Mouse (Mus musculus) embryonic facial prominence, embryonic 13.5 days (tissue): Measurements from ENCODE around the gene Ttbk2. TPM values are rescaled to one million over a fixed set of nuclear protein-coding genes. Genes with fewer than 3 reads are reported as not detected.
A peak's percentile ranks its signal among the peaks of the same experiment; 100 is the strongest.

Source experiments
- ATAC-seq: fragments of 200-750 bp; cut with Nextera tagmentation; 2 replicates; pipeline ENCODE4 v1.8.0; 2017; ENCODE audit warnings: low read depth; ENCODE audit not compliant: insufficient number of reproducible peaks, insufficient read depth, low FRiP score, low TSS enrichment
- H3K27ac ChIP-seq: fragments of 300-500 bp; sonication (generic); 2 replicates; pipeline ENCODE4 v1.5.1; 2015; ENCODE audit warnings: moderate library complexity, mild to moderate bottlenecking, inconsistent platforms
- H3K27me3 ChIP-seq: fragments of 300-500 bp; sonication (generic); 2 replicates; pipeline ENCODE4 v1.6.1; 2015; ENCODE audit warnings: mild to moderate bottlenecking, inconsistent platforms
- H3K36me3 ChIP-seq: fragments of 300-500 bp; sonication (generic); 2 replicates; pipeline ENCODE4 v1.6.1; 2015; ENCODE audit warnings: mild to moderate bottlenecking, inconsistent platforms
- H3K4me1 ChIP-seq: fragments of 300-500 bp; sonication (generic); 2 replicates; pipeline ENCODE4 v1.6.1; 2015; ENCODE audit warnings: inconsistent platforms
- H3K4me2 ChIP-seq: fragments of 300-500 bp; sonication (generic); 2 replicates; pipeline ENCODE4 v1.6.1; 2015; ENCODE audit warnings: moderate library complexity, mild to moderate bottlenecking, inconsistent platforms
- H3K4me3 ChIP-seq: fragments of 300-500 bp; sonication (generic); 2 replicates; pipeline ENCODE4 v1.5.1; 2015; ENCODE audit warnings: mild to moderate bottlenecking, inconsistent platforms
- H3K9ac ChIP-seq: fragments of 300-500 bp; sonication (generic); 2 replicates; pipeline ENCODE4 v1.6.1; 2015; ENCODE audit warnings: mild to moderate bottlenecking, inconsistent platforms
- H3K9me3 ChIP-seq: fragments of 300-500 bp; sonication (generic); 2 replicates; pipeline ENCODE4 v1.6.1; 2016; ENCODE audit warnings: inconsistent platforms
- WGBS: fragments of 180-500 bp; shearing (Covaris S2); methylation state at CpG from one replicate; pipeline ENCODE4 v1.1.7; 2015; ENCODE audit warnings: mixed read lengths; 5-methylcytosine and 5-hydroxymethylcytosine counted together
- polyA plus RNA-seq: library from polyadenylated mRNA; unstranded; fragments of >200 nt; fragmentation: Nextera tagmentation; extraction: Ambion mirVana; gene quantifications from 2 replicates; pipeline ENCODE4 v1.2.1, GENCODE M21; 2015

Gene Ttbk2
- polyA plus RNA-seq, 1 experiment from 2014 or later, result 5.6 TPM

- under 1% methylated on average over 60 of the region's 71 CpGs for WGBS
- H3K27ac ChIP-seq, result peak within 1 kb of the TSS; percentile 76
- no peaks in the 10 kb centered on the region for H3K27me3 ChIP-seq
- peak within 1 kb of the TSS; percentile 88 for H3K9ac ChIP-seq
- H3K4me1 ChIP-seq, result 0 out of 2 replicates have a peak, but pooled peaks cover 6% of the 10 kb centered on the region
- peak within 1 kb of the TSS; percentile 85 for H3K4me2 ChIP-seq
- ATAC-seq, result peak; percentile 61; the same call in 1 of the 2 replicates
- H3K4me3 ChIP-seq, result peak within 1 kb of the TSS; percentile 87
- no peaks in the 10 kb centered on the region for H3K36me3 ChIP-seq
- H3K9me3 ChIP-seq, result no peaks in the 10 kb centered on the region
Measured at GRCm38 (mm10) chr2:120849449-120850423, 668 bp downstream of the Ttbk2 start, which contains the start of gene Cdan1. Gene Cdan1, minus strand, starts transcription at chr2:120850128.

DNA sequence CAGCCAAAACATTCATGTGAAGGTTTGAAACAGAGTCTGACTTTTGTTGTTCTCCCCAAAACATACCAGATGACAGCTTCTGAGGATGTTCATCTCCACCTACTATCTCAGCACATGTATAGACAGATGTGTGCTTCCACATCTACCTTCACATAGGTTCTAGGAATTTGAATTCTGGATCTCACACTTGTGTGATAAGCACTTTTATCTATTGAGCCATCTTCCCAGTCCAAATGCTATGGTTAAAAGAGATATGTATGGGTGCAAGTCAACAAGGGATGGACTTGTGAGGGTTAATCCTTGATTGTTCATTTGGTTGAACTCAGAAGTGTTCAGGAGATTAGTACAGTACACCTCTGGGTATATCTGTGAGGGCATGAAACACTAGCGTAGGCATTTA, 5.1 kb downstream of the Ttbk2 start:
- no peaks in the 10 kb centered on the region for H3K36me3 ChIP-seq
- H3K9ac ChIP-seq, result no peak overlapping the region
- ATAC-seq, result no peak
- H3K27ac ChIP-seq, result no peak overlapping the region
- 95% methylated on average over 1 of the region's 1 CpGs for WGBS
- H3K4me2 ChIP-seq, result no peak overlapping the region
- no peaks in the 10 kb centered on the region for H3K9me3 ChIP-seq
- 0 out of 2 replicates have a peak, but pooled peaks cover 3% of the 10 kb centered on the region for H3K4me1 ChIP-seq
- no peaks in the 10 kb centered on the region for H3K27me3 ChIP-seq
- H3K4me3 ChIP-seq, result no peak overlapping the region

GRCm38 (mm10) chr2:120843990-120844389, 6.4 kb downstream of the Ttbk2 start:
- 72% methylated on average over 4 of the region's 4 CpGs for WGBS
- no peak for ATAC-seq

GRCm38 (mm10) chr2:120841211-120841610, 9.2 kb downstream of the Ttbk2 start:
- H3K4me3 ChIP-seq, result no peak overlapping the region
- ATAC-seq, result no peak
- H3K4me2 ChIP-seq, result no peak overlapping the region
- no peaks in the 10 kb centered on the region for H3K4me1 ChIP-seq
- no peak overlapping the region for H3K27ac ChIP-seq
- no peak overlapping the region for H3K9ac ChIP-seq
- WGBS, result 84% methylated on average over 1 of the region's 1 CpGs
- H3K27me3 ChIP-seq, result no peaks in the 10 kb centered on the region
- no peaks in the 10 kb centered on the region for H3K9me3 ChIP-seq
- no peaks in the 10 kb centered on the region; the same call in 1 of the 2 replicates for H3K36me3 ChIP-seq

More at GRCm38 (mm10) chr2:120843990-120844389, 6.4 kb downstream of the Ttbk2 start:
- Histone ChIP-seq H3K4me3 (no peak overlapping the region), H3K9me3 (no peaks in the 10 kb centered on the region), H3K27me3 (no peaks in the 10 kb centered on the region), H3K4me2 (no peak overlapping the region), H3K27ac (no peak overlapping the region), H3K36me3 (no peaks in the 10 kb centered on the region), H3K9ac (no peak overlapping the region), H3K4me1 (no peaks in the 10 kb centered on the region)

DNA sequence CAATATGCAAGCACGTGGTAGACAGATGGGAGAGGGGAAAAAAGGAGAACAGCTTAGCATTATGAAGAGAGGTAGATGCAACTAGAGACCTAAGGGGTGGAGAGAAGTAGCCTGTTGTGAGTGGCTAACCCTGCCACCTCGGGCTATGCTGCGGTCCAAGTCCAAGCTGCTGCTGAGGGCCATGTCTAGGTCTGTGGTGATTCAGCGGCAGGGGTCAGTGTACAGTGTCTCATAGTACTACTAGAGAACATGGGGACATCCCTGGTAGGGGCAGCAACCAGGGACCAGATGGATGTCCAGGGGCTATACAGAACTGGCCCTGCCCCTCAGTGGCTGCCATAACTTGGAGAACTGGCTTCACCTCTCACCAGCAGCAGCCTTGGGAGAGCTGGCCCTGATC, 15.2 kb downstream of the Ttbk2 start:
- Histone ChIP-seq H3K4me3 (no peak overlapping the region), H3K36me3 (peaks cover 18% of the 10 kb centered on the region), H3K4me1 (no peaks in the 10 kb centered on the region), H3K4me2 (no peak overlapping the region), H3K9me3 (no peaks in the 10 kb centered on the region), H3K27ac (no peak overlapping the region), H3K27me3 (no peaks in the 10 kb centered on the region), H3K9ac (no peak overlapping the region)
- ATAC-seq, result no peak
- WGBS, result 93% methylated on average over 4 of the region's 4 CpGs

DNA sequence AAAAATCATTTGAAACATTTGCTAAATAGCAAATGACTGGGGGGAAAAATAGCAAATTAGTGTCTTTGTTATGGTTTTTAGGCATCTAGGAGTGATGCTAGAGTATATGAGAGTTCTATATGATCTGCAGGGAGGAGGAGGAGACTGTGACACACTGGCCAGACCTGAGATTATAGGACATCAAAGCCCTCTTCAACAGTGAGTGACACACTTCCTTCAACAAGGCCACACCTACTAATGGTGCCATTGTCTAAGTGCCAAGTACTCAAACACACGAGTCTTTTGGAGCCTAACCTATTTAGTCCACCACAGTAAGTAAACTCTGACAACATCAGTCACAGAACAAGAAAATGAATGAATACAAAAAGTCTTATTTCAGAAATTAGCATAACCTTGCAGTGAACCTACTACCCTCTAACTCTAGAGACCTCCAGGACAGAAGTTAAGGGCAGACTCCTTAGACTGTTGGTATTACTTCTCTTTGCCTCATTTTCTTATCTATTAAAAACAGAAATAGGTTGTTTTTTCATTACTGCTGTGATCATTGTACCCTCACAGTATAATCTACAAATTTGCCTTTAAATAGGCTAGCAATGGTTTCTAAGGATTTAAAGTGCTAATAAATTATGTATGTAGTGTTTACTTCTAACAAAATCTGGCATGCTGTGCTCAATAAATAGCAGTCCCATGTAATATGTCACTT, 23.3 kb downstream of the Ttbk2 start:
- H3K9ac ChIP-seq, result no peak overlapping the region
- no peak for ATAC-seq
- H3K4me2 ChIP-seq, result no peak overlapping the region
- no peak overlapping the region for H3K4me3 ChIP-seq
- H3K27me3 ChIP-seq, result no peaks in the 10 kb centered on the region
- H3K36me3 ChIP-seq, result 0 out of 2 replicates have a peak, but pooled peaks cover 3% of the 10 kb centered on the region
- 54% methylated on average over 1 of the region's 1 CpGs for WGBS
- H3K9me3 ChIP-seq, result no peaks in the 10 kb centered on the region
- H3K27ac ChIP-seq, result no peak overlapping the region
- no peaks in the 10 kb centered on the region for H3K4me1 ChIP-seq

DNA sequence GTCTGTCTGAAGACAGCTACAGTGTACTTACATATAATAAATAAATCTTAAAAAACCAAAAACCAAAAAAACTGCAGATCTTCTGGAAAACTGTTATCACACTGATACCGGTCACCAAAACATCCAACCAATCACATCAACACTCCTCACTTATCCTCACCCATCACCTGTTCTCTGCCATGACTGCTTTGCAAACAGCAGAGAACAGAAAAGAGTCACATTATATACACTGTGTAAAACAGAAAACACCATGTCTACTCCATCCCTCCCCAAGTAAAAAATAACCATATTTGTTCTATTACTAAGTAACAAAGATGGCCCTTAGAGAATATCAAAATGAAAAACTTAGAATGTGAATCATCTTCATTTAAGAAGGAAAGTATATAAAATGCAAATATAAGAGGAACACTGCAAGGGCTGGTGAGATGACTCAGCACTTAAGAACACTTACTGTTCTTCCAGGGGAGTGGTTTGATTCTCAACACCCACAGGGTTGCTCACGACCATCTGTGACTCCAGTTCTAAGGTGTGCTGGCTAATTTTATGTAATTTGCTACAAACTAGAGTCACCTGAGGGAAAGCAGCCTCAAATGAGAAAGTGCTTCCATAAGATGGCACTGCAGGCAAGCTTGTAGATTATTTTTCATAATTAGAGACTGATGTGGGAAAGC, 80.0 kb downstream of the Ttbk2 start:
- ATAC-seq, result no peak

GRCm38 (mm10) chr2:120761922-120762321, 88.5 kb downstream of the Ttbk2 start:
- H3K27ac ChIP-seq, result no peak overlapping the region
- H3K27me3 ChIP-seq, result no peaks in the 10 kb centered on the region
- ATAC-seq, result no peak
- no peaks in the 10 kb centered on the region for H3K9me3 ChIP-seq
- H3K4me3 ChIP-seq, result no peak overlapping the region
- H3K4me1 ChIP-seq, result no peaks in the 10 kb centered on the region
- H3K9ac ChIP-seq, result no peak overlapping the region
- peaks cover 32% of the 10 kb centered on the region for H3K36me3 ChIP-seq
- H3K4me2 ChIP-seq, result no peak overlapping the region

More for the DNA sequence above, 80.0 kb downstream of the Ttbk2 start:
- Histone ChIP-seq H3K36me3 (peaks cover 37% of the 10 kb centered on the region), H3K9me3 (no peaks in the 10 kb centered on the region), H3K27me3 (no peaks in the 10 kb centered on the region), H3K27ac (no peak overlapping the region), H3K4me2 (no peak overlapping the region), H3K4me1 (no peaks in the 10 kb centered on the region), H3K4me3 (no peak overlapping the region), H3K9ac (no peak overlapping the region)
- WGBS, result 77% methylated on average over 2 of the region's 2 CpGs

- Histone ChIP-seq H3K27ac (no peak overlapping the region), H3K4me1 (no peaks in the 10 kb centered on the region), H3K4me3 (no peak overlapping the region), H3K27me3 (no peaks in the 10 kb centered on the region), H3K9ac (no peak overlapping the region), H3K36me3 (peaks cover 42% of the 10 kb centered on the region), H3K4me2 (no peak overlapping the region), H3K9me3 (no peaks in the 10 kb centered on the region)
- no peak for ATAC-seq
- 89% methylated on average over 2 of the region's 2 CpGs for WGBS
Measured at GRCm38 (mm10) chr2:120748041-120748440, 102.4 kb downstream of the Ttbk2 start.

DNA sequence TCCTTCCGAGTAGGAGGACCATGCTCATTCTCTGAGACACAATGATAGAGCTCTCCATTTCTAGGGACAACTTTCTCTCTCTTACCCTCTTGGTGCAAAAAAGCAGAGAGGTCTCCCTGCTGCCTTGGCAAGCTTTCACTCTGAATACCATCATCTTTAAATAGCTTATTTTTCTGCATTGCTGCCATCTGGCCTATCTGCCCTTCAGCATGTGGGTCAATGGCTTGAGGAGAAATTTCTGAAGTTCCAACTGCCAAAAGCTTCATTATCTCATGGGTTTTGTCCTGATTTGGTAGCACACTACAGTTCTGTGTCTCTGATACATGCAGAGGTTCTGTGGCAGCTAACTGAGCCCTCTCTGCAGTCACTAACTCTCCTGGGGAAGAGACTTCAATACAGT, 104.9 kb downstream of the Ttbk2 start:
- no peak for ATAC-seq
- 85% methylated on average over 1 of the region's 1 CpGs for whole genome bisulfite sequencing
- peaks cover 44% of the 10 kb centered on the region for H3K36me3 ChIP-seq

DNA sequence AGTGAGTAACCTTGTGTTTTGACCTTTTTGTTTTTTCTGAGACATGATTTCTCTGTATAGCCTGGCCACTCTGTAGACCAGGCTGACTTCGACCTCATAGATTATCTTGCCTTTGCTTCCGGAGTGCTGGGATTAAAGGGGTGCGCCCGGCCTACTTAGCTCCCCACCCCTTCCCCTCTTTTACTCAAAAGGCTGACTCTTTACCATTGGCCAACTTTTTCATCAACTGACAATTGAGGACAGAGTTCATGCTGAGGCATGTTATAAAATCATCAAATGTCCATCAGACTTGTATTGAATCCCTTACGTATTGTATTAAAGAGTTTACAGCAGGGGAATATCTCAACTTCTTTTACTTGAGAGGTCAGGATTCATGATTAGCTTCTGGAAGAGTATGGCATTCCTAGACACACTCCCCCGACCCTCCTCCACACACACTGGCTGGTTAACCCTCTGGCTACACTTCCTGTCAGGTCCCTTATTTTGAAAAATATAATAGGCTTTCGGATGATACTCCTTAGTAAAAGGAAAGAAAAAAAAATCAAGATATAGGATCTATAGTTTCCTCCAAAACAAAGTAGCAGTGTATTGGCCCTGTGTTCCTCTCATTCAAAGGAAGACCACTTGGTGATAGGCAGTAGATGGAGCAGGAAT, 118.4 kb downstream of the Ttbk2 start:
- peaks cover 34% of the 10 kb centered on the region for H3K4me1 ChIP-seq
- H3K27ac ChIP-seq, result peak overlapping the region; percentile 94
- ATAC-seq, result no peak
- 42% methylated on average over 7 of the region's 7 CpGs for whole genome bisulfite sequencing
- H3K9me3 ChIP-seq, result no peaks in the 10 kb centered on the region
- H3K4me2 ChIP-seq, result peak overlapping the region; percentile 97
- H3K27me3 ChIP-seq, result no peaks in the 10 kb centered on the region
- peak overlapping the region; percentile 98 for H3K4me3 ChIP-seq
- H3K36me3 ChIP-seq, result peaks cover 16% of the 10 kb centered on the region
- peak overlapping the region; percentile 95 for H3K9ac ChIP-seq

More for the DNA sequence above, 104.9 kb downstream of the Ttbk2 start:
- no peak overlapping the region for H3K4me2 ChIP-seq
- H3K27ac ChIP-seq, result no peak overlapping the region
- H3K4me1 ChIP-seq, result no peaks in the 10 kb centered on the region
- no peak overlapping the region for H3K9ac ChIP-seq
- H3K9me3 ChIP-seq, result no peaks in the 10 kb centered on the region
- no peaks in the 10 kb centered on the region for H3K27me3 ChIP-seq
- H3K4me3 ChIP-seq, result no peak overlapping the region
